Mouse (Mus musculus) limb, embryonic 14.5 days (tissue): ENCODE data around the gene Mis12. TPM values are rescaled to one million over a fixed set of nuclear protein-coding genes. Genes with fewer than 3 reads are reported as not detected.

ENCODE experiments used
- ATAC-seq: fragments of 200-750 bp; cut with Nextera tagmentation; 2 replicates; pipeline ENCODE4 v1.8.0; 2017; ENCODE audit warnings: low read depth, moderate number of reproducible peaks, moderate TSS enrichment; ENCODE audit not compliant: low FRiP score
- DNase-seq: peaks from one replicate; pipeline ENCODE4 v3.0.0-alpha.2; 2015; ENCODE audit warnings: low spot score
- H3K27ac ChIP-seq: fragments of 300-500 bp; sonication (generic); replicated peaks from 2 replicates; pipeline ENCODE4 v1.5.1; 2014; ENCODE audit warnings: low read depth, mild to moderate bottlenecking, low read length, moderate library complexity, mixed read lengths
- H3K27me3 ChIP-seq: fragments of 300-500 bp; sonication (generic); 2 replicates; pipeline ENCODE4 v1.6.1; 2014; ENCODE audit warnings: low read length, mixed read lengths; ENCODE audit not compliant: control insufficient read depth, insufficient read depth
- H3K36me3 ChIP-seq: fragments of 300-500 bp; sonication (generic); 2 replicates; pipeline ENCODE4 v1.6.1; 2014; ENCODE audit warnings: mild to moderate bottlenecking, low read length, moderate library complexity, mixed read lengths; ENCODE audit not compliant: control insufficient read depth, insufficient read depth
- H3K4me1 ChIP-seq: fragments of 300-500 bp; sonication (generic); 2 replicates; pipeline ENCODE4 v1.6.1; 2014; ENCODE audit warnings: antibody characterized with exemption, low read length, mixed read lengths; ENCODE audit not compliant: control insufficient read depth, insufficient read depth
- H3K4me2 ChIP-seq: fragments of 300-500 bp; sonication (generic); replicated peaks from 2 replicates; pipeline ENCODE4 v1.6.1; 2014; ENCODE audit warnings: low read depth, mild to moderate bottlenecking, low read length, moderate library complexity; ENCODE audit not compliant: severe bottlenecking
- H3K4me3 ChIP-seq: fragments of 300-500 bp; sonication (generic); replicated peaks from 2 replicates; pipeline ENCODE4 v1.5.1; 2014; ENCODE audit warnings: low read length
- H3K9ac ChIP-seq: fragments of 300-500 bp; sonication (generic); 2 replicates; pipeline ENCODE4 v1.6.1; 2014; ENCODE audit warnings: mild to moderate bottlenecking, low read depth, low read length, moderate library complexity; ENCODE audit not compliant: severe bottlenecking
- H3K9me3 ChIP-seq: fragments of 300-500 bp; sonication (generic); 2 replicates; pipeline ENCODE4 v1.6.1; 2016; ENCODE audit warnings: low read length; ENCODE audit not compliant: control insufficient read depth
- POLR2A ChIP-seq: fragments of 200-500 bp; IDR thresholded peaks from 2 replicates; pipeline ENCODE4 v1.8.0; 2012; ENCODE audit warnings: inconsistent platforms, mild to moderate bottlenecking, moderate library complexity, borderline replicate concordance; ENCODE audit not compliant: insufficient read depth, insufficient read length; ENCODE audit errors: extremely low read depth
- WGBS: fragments of 180-500 bp; shearing (Covaris S2); extraction: QIAGEN DNeasy Blood & Tissue Kit; methylation state at CpG from one replicate; pipeline ENCODE4 v1.1.7; 2014; 5-methylcytosine and 5-hydroxymethylcytosine counted together
- polyA plus RNA-seq, 2 experiments: library from polyadenylated mRNA; depleted of rRNA in 1 of 2; stranded (reverse) in 1 of 2; unstranded in 1 of 2; fragments of >200 nt; fragmentation: Nextera tagmentation in 1 of 2; extraction: Ambion mirVana in 1 of 2; gene quantifications; 2 replicates each; pipeline versions ENCODE4 v1.2.1 to v1.2.3; 2012 to 2014

Gene Mis12
- polyA plus RNA-seq (2012; rRNA removed): 15.2 and 23.1 TPM in 2 replicates
- polyA plus RNA-seq (2014; fragmentation: Nextera tagmentation; extraction: Ambion mirVana): 30.4 and 32.5 TPM in 2 replicates

- Histone ChIP-seq H3K4me1 (peaks cover 20% of the 10 kb centered on the region), H3K27me3 (no peaks in the 10 kb centered on the region), H3K4me2 (peak within 1 kb of the TSS; percentile 82), H3K27ac (peak within 1 kb of the TSS; percentile 83), H3K9me3 (no peaks in the 10 kb centered on the region), H3K36me3 (peaks cover 24% of the 10 kb centered on the region), H3K4me3 (peak within 1 kb of the TSS; percentile 91), H3K9ac (peak within 1 kb of the TSS; percentile 85)
- peak; percentile 100 for ATAC-seq
- peak; percentile 99 for DNase-seq
- under 1% methylated on average over 68 of the region's 71 CpGs for WGBS
- peak; percentile 69; the same call in 1 of the 2 replicates for TF ChIP-seq POLR2A
Measured at GRCm38 (mm10) chr11:71019201-71020068, at the start of gene Mis12, which contains the start of gene Derl2. Gene Mis12, plus strand, starts transcription at chr11:71019611. Gene Derl2, minus strand, starts transcription at chr11:71019841.

GRCm38 (mm10) chr11:70969821-70970559 lies 49.4 kb upstream of the Mis12 start, which contains the start of the genes Nup88 and Rpain:
Gene Nup88, minus strand, starts transcription at chr11:70969973.
Gene Rpain, plus strand, starts transcription at chr11:70970213.
- H3K36me3 ChIP-seq: peaks cover 38% of the 10 kb centered on the region
- WGBS: 1% methylated on average over 43 of the region's 43 CpGs

GRCm38 (mm10) chr11:70970560-70971540 lies 48.6 kb upstream of the Mis12 start:
- Histone ChIP-seq H3K36me3 (peaks cover 38% of the 10 kb centered on the region), H3K4me3 (peak overlapping the region; percentile 98), H3K9me3 (no peaks in the 10 kb centered on the region), H3K4me2 (peak overlapping the region; percentile 62), H3K27ac (0 out of 2 replicates have a peak overlapping the region, but pooled peaks have one; percentile 77), H3K4me1 (peaks cover 13% of the 10 kb centered on the region), H3K9ac (peak overlapping the region; percentile 46), H3K27me3 (no peaks in the 10 kb centered on the region)
- peak; percentile 10 for ATAC-seq
- DNase-seq: no peak
- no peak for TF ChIP-seq POLR2A
- WGBS: 17% methylated on average over 24 of the region's 24 CpGs

More at GRCm38 (mm10) chr11:70969821-70970559, 49.4 kb upstream of the Mis12 start, which contains the start of the genes Nup88 and Rpain:
- DNase-seq (peak; percentile 97), ATAC-seq (peak; percentile 98)
- Histone ChIP-seq H3K4me3 (peak within 1 kb of the TSS; percentile 98), H3K9ac (peak within 1 kb of the TSS; percentile 86), H3K4me1 (peaks cover 13% of the 10 kb centered on the region), H3K4me2 (peak within 1 kb of the TSS; percentile 87), H3K9me3 (no peaks in the 10 kb centered on the region), H3K27me3 (no peaks in the 10 kb centered on the region), H3K27ac (peak within 1 kb of the TSS; percentile 85)
- peak; percentile 91; the same call in 1 of the 2 replicates for TF ChIP-seq POLR2A

- Histone ChIP-seq H3K4me3 (no peak overlapping the region), H3K36me3 (peaks cover 44% of the 10 kb centered on the region), H3K9ac (no peak overlapping the region), H3K9me3 (no peaks in the 10 kb centered on the region), H3K27me3 (no peaks in the 10 kb centered on the region), H3K4me1 (peaks cover 13% of the 10 kb centered on the region), H3K27ac (no peak overlapping the region), H3K4me2 (no peak overlapping the region)
- no peak for TF ChIP-seq POLR2A
- WGBS: 65% methylated on average over 1 of the region's 1 CpGs
- DNase-seq (no peak), ATAC-seq (no peak)
Measured at GRCm38 (mm10) chr11:70972586-70972985, 46.8 kb upstream of the Mis12 start.
